Mouse (Mus musculus) urinary bladder, adult 2 months (tissue): Measurements from ENCODE around the gene Rhobtb1. TPM values are rescaled to one million over a fixed set of nuclear protein-coding genes. Genes with fewer than 3 reads are reported as not detected.
A peak's percentile ranks its signal among the peaks of the same experiment; 100 is the strongest.

Source experiments
- DNase-seq: peaks from one replicate; pipeline ENCODE4 v3.0.0; 2022; ENCODE audit warnings: low spot score
- polyA plus RNA-seq: library from polyadenylated mRNA; depleted of rRNA; stranded (reverse); fragments of >200 nt; gene quantifications from 2 replicates; pipeline ENCODE4 v1.2.3, GENCODE M21; 2012

The Rhobtb1 gene
- polyA plus RNA-seq, 1 experiment = 14.0 TPM

DNA sequence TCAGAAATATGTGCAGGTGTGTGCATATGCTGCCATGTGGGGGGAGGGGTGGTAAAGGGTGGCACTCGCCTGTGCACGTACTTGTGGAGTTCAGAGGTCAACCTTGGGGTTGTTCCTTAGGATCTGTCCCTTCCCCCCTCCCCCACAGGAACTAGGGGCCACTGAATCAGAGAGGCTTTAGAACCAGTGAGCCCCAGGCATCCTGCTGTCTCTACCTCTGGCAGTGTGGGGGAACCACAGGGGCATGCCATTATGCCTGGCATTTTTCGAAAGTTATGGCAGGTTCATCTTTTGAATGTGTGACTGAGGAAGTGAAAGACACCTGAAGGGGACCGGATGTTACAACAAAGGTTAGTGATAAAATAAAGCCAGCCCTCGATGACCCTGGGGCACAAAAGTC is 59.4 kb downstream of the Rhobtb1 start:
- DNase-seq = no peak

DNA sequence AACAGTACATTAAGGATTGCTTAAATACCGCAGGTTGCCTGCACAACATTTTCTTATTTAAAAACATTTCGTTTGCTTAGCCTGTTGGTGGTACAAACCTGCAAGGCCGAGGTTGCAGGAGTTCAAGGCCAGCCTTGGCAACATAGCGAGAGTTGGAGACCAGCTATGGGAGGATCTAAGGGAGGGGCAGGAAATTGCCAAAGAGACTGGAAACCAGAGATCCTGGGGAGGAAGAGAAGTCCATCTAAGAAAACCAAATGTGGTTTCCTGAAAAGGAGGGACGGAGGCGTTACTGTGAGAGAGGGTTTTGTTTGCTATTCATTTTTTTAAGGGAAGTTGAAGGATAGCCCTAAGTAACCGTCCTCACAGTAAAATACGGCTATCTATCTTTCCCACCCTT is 60.3 kb downstream of the Rhobtb1 start:
- DNase-seq = no peak

DNA sequence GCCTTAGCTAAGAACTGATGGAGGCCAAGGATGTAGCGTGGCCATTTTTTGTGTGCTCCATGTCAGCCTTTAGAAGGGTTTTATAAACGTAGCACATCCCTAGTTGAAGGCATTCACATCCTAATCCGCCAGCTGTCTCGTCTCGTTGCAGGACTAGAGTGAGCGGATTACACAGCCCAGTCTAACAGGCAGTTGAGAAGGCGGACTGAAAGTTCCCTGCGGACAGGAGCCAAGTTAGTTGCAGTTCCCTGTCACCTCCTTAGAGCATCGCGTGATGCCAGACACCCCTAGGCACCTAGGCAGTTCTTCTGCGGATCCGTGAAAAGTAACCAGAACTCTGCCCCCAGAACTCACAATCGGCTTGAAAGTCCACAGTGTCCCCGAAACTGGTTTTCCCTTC is 60.7 kb downstream of the Rhobtb1 start:
- DNase-seq = no peak

DNA sequence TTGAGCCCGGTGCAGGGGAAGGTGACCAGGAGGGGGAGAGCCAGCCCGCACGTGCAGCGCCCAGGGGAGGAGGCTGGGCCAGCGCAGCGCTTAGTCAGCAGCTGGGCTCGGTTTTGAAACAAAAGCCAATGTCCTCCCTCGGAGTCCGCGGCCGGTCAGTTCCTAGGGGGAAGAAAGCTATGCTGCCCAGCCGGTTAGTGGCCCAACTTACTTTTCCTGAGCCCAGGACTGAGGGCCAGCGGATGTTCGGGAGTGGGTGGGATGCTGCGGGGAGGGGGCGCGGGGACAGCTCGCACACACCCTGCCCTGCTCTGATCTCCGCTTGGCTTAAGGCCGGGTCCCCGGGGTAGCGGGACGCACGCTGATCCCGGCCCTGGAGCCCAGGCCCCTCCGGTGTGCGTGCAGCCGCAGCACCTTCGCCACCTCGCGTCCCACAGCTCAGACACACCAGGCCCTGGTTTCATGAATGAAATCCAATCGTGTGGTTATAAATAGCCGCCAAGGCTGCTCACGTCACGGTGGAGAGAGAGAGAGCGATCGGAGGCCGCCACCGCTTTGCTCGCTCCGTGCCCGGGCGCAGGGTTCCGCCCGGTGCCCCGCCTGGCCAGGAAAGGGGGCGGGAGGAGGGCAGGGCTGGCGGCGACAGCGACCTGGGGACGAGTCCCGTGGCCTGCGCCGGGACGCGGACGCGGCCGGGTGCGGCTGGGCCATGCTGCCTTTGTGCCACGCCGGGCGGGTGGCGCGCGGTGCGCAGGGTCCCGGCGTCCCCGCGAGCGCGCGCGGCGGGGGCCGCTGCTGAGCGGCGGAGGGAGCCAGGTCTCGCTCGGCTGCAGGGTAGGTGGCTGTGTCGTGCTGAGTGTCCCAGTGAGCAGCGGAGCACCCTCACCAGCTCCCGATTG is 61.6 kb downstream of the Rhobtb1 start, which contains the start of gene A930033H14Rik:
Gene A930033H14Rik, minus strand, starts transcription at position 557 of the 899 bp plus-strand sequence.
- peak; percentile 79 for DNase-seq

DNA sequence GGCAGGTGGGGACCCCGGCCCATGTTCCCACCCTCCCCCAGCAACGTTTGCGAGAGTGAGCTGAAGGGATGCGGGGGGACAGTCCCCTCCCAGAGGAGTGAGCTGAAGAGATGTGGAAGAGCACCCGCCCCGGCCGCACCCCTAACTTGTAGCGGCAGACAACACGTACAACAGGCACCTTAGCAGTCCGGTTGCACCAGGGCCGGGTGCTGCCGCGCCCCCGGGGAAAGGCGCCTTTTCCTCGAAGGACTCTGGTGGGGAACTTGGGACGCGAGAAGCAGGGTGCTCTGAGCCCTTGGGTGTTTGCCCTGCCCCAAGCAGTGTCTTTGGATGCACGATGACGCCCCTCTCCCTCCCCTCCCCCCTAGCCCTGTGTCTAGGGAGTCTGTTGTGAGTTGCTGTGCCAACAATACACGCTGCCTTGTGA is 62.2 kb downstream of the Rhobtb1 start:
- DNase-seq = no peak

DNA sequence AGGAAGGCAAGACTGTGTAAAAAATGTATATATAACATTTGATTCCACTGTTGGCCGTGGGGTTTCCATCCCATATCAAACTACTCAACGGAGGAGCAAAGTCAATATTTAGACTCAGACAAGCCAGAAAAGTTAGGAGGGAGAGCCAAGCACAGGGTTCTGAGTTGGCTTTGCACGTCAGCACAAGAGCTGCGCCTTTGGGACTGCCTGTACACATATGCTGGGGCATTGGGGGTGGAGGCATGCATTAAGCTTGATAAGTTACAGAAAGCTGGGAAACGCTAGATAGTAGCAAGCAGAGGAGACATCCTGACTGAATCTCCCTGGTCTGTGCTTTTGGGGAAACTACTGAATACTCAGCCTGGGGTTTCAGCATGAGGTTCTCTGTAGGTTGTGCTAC is 62.8 kb downstream of the Rhobtb1 start:
- no peak for DNase-seq

DNA sequence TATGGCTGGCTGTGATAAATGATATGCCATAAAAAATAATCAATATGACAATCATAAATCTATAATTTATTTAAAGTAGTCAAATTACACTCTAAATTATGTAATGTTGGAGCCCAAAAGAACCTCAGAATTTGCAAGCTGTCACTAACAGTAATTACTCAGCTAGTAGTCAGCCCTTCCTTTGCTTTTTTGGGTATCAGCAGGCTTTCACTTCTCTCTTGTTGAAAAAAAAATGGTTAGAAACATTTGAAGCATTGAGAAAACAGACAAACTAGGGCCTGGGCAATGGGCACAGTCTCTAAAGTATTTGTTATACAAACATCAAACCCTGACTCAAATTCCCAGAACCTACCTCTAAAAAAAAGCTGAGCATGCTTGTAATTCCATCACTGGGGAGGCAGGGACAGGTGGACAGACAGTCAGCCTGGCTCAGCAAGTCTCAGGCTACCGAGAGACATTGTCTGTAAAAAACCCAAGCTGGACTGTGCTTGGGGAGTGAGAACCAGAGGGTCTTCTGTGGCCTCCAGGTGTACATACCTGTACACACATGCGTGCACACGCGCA is 66.0 kb downstream of the Rhobtb1 start:
- no peak for DNase-seq

DNA sequence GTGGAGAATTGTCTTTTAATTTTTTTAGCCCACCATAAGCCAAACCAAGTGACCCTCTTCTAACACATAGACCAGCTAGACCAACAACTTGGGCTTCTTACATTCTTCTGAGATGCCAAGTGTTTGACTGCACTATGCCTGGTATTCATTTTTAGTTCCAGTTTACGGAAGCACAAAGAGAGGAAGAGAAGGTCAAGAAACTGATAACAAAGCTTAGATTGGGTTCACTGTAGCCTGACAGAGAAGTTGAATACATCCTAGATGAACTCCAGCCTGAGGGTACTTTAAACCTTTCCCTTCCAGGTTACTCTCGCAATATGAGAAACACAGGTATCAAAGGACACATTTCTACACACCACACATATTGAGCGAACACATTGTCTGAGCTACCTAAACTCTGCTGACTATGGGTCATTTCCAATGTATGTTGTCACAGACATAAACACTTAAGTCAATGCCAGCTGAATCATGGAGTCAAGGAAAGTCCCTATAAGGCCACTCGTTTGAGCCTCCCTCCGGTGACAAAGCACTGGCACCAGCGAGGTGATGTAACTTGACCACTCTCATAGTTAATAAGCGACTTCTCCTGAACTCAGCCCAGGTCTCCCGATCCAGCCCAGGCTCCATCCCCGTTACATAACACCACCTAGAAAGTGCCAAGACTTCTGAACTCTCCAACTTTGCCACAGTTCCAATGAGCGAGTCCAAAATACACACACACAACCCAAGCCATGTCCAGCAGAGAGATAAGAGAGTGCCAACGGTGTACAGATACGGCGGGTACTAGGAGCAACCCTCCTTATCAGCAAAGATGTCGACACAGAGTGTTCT is 67.4 kb downstream of the Rhobtb1 start:
- DNase-seq = no peak

DNA sequence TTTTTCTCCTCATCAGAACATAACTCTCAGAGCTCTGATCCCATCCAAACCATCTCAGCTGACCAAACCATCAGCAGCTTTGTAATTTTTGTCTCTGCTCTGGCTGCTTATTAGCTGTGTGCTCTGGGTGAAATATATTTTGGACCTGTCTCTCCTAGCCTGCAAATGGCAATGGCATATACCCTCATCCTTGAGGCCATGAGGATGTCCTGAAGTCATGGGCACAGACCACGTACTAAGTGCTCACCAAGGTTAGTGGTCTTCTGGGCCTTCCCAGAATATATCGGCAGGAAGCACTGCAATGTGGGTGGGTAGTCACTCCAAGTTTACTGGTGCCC is 68.0 kb downstream of the Rhobtb1 start:
- DNase-seq = no peak

DNA sequence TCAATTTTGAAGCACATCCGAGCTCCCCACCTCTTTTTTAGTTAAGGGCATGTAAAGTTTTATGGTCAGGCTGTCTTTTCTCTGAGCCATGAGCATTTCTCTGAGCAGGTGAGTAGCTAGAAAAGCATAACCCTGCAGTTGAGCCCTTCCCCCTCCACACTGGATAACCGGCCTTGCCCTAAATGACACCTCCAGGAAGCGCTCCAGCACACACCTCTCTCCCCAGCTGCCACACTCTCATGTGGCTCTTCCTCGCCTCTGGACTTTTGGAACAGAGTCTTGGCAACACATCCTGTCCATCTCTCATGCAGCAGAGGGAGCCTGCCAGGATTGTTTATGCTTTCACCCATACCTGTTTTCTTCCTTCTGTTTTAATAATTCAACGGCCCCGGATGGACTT is 69.1 kb downstream of the Rhobtb1 start:
- no peak for DNase-seq

DNA sequence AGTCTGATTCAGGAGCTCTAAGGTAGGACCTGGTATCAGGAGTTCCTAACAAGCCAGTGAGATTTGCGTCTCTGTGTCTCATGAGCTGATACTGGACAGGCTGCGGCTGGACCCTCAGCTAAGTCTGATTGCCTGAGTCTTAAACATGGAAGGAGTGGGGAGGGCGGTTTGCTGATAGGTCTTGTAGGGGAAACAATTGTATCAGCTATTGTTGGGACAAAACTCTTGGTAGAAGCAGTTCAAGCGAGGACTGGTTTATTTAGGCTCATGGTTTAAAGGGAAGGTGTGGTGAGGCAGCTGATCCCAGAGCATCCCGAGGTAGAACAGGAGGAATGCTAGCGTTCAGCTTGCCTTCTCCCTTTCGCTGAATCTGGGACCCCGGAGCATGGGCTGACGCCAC is 69.9 kb downstream of the Rhobtb1 start:
- DNase-seq = no peak

DNA sequence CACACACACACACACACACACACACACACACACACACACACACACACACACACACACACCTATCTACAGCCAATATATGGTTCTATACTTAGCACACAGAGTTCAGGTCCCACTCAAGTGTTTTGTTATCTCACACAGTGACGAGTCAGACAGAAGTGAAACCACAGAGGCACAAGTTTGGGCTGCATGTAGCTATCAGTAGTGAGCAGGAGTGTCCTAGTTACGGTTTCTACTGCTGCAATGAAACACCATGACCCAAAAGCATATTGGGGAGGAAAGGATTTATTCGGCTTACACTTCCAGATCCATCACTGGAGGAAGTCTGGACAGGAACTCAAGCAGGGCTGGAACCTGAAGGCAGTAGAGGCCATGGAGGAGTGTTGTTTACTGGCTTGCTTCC is 70.7 kb downstream of the Rhobtb1 start:
- DNase-seq = no peak

DNA sequence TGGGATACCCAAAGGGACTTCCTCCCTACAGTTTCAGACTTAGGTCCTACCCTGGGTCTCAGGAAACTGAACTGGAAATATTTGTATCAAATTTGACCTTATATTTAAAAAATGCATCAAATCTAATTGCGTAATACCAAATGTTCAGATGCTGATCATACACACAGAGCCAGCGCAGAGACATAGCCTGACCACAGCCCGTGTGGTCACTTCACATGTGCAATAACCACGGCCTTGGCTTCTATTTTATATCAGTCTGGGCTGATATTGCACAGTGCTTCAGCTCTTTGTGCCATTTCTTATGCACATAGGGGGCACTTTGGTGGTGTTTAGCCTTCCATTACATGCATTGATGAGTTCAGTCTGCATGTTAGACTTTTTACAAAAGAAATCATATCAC is 72.0 kb downstream of the Rhobtb1 start:
- DNase-seq = no peak

DNA sequence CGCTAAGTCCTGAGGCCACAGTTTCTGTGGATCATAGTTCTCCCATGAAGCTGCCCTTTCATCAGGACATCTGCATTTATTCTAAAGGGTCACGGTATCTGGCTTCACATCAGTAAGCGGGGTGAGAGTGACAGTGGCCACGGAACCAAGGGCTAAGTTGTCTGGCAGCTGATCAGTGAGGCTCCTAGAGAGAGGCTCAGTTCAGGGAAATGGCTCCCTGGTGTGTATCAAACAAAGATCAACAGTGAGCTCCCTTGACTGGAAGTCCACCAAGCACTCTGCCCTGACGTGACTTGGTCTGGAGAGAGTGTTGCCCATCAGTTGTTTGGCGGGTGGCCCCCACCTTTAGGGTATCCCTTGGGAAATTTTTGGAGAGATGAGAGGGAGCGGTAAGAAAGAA is 73.0 kb downstream of the Rhobtb1 start:
- DNase-seq = no peak

DNA sequence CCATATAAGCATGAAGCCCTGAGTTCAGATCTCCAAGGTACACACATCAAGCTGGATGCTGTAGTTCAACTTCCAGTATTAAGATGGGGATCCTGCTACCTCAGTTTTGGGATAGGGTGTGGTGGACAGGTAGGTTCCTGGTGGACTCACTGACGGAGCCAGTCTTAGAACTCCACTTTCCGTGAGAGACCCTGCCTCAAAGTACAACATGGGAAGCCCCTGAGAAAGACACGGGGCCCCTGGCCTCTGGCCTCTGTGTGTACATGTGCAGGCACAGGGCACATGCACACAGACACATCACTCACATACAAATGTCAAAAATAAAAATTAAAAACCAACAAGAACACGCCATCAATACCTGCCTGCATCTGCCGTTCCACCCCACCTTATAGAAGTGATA is 74.2 kb downstream of the Rhobtb1 start:
- no peak for DNase-seq

DNA sequence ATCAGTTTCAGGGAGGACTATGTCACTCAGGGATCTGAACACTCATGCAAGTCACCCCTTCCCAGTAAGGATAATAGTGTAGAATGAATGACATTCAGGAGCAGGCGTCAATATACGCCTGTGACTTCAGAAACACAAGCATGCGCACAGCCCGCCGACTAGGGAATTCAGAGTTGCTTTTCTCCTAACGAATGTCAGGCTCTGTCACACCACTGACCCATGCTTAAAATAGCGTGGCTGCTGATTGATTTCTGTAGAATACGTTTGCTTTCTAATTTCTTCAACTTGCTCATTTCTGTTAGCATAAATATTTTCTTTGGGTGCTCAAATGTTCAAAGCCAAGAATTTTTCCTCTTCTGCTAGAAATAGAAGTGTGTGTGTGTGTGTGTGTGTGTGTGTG is 74.7 kb downstream of the Rhobtb1 start:
- no peak for DNase-seq

DNA sequence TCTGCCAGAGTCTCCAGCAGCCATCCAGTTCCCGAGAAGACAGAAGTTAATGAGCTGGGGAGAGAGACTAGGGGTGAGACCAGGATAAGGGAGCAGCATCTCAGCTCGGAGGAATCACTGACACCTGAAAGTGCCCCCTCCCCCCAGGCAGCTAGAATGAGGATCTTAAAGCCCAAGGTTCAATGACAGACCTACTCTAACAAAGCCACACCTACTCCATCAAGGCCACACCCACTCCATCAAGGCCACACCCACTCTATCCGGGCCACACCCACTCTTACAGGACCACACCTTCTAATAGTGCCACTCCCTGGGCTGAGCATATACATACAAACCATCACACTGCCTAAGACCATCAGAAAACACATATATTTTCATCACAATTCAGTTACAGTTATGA is 86.0 kb downstream of the Rhobtb1 start:
- no peak for DNase-seq

DNA sequence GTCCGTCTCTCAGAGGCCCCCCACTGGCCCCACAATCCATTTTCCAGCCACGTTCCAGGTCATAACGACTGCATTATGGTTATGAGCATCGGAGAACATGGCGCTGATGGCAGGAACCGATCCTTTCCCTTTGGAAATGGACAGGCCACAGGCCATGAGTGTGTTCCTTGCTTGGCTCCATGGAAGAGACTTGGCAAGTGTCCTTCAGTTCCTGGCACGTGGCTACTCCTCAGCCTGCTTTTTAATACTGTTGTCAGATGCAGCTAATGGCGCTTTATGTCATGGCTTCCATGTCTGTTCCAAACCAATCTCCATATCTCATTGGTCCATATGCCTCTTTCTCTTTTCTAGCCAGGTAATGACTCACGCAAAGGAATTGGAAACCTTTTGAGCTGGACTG is 86.5 kb downstream of the Rhobtb1 start:
- DNase-seq = no peak

DNA sequence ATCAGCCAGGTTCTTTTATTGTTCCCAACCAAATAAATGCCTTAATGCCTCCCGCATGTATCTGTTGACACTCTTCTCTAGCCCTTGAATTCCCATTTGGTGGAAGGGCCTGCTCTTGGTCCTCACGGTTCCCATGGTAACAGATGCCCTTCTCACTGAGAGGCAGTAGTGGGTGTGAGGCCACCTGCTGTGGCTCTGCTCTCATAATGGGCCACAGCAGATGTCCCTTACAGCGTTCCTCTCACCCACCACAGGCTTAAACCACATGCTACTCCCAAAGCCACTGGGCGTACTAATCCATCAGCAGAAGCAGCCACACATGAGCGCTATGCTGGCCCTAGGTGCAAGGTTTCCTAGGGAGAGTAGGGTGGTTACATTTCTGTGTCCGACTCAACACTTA is 87.1 kb downstream of the Rhobtb1 start:
- DNase-seq = no peak

DNA sequence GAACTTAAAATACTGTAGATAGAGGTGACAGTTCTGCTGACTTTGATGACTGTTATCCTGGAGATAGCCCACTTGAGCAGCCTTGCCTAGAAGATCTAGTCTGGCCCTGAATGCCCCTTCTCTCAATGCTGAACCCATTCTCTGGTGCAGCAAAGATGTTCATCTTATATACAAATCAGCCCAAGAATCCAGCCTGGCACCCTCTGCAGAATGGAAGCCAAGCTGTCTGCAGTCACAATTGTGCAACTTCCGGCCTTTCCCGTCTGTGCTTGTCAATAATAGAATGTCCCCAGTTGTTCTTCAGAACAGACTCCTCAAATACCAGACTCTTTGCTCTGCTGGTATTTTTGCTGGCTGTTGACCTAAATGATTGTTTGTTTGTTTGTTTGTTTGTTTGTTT is 89.3 kb downstream of the Rhobtb1 start:
- no peak for DNase-seq

DNA sequence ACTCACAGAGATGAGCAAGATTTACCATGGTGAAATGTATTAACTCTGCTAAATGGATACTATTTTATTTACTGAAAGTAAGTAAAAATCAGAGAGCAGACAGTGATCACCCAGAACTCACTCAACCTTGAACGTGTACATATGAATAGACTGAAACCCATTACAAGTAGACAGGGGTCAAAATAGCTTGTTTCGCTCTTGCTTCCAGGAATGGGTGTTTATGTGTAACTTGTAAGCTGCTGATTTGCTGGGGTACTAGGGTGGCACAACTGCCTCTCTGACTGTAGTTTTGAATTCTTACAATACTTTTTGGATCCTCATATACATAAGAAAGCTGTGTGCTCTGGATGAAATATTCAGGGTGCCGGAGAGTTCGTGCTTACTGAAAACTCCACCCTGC is 93.9 kb downstream of the Rhobtb1 start:
- no peak for DNase-seq

DNA sequence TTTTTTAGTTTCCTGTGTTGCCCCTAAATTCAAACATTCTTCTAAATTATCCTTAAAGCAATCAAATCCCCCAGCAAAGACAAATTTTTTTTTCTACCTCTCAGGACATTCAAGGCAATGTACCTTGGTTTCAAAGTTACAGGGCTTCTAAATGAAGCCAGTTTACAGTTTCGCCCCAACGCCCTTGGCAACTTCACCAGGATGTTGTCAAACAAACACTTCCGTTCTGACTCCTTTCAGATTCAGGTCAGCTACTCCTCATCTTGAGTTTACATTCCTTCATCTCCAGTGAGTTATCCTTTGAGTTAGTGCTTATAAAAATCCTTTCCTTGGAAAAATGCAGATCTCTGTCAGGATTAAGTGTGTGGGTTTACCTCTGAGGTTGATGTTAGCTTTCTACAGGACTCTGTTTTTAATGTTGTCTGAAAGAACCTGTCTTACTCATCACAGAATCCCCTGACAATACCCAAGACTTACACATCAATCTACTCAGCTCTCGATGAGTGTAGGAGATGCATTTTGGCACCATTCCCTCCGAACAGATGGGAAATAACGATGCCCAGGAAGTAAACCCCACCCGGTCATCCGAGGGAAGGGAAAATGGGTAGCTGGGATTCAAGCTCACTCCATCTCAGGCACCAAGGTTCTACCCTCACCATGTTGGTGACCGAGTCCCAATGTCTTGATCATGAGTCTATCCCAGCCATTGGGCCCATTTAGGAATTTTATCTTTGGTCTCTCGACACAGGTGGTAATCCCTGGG is 94.9 kb downstream of the Rhobtb1 start:
- DNase-seq = no peak
